ENCODE assay signal across 24 mouse cellular contexts in the genomic region with DNA sequence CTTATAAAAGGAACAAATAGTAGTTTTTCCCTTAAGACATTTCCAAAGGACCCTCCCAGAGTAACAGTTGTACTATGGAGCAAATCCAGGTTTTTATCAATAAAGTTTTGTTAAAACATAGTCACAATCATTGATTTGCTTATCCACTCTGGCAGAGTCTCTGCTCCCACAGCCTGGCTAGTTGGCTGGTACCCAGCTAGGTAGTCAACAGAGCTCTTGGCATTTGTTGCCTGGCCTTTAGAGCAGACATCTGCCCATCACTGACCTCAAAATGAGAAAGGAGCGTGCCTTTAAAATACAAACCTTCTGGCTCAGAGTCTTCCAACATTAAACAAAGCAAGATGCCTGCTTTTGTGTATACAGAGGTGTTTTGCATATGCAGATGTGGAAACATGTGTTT.
A peak's percentile ranks its signal among the peaks of the same experiment; 100 is the strongest.
DNase-seq lines count a peak whose midpoint lies in the region; ATAC-seq and TF ChIP-seq lines count a peak whose summit lies in the region.
"Had no signal": no experiment of that assay in that cellular context is flagged by ENCODE, and none has a peak within 500 bp of the region (broad histone marks: within the 10 kb centered on the region; RNA-seq: fewer than 3 reads in every experiment).

No protein-coding gene starts in this region.

- H3K27ac ChIP-seq in cerebellum, adult 2 months (ENCODE audit: insufficient read depth, low read length), result no peak overlapping the region
- H3K27ac ChIP-seq in kidney, embryonic 16.5 days (ENCODE audit: low read length), result no peak overlapping the region
- H3K27ac ChIP-seq: embryonic facial prominence, embryonic 13.5 days; forebrain, embryonic 12.5 days; heart, adult 2 months; heart, embryonic 15.5 days; hindbrain, embryonic 13.5 days; hindbrain, postnatal 0 days; intestine, embryonic 15.5 days had no signal

- peaks cover 45% of the 10 kb centered on the region for H3K4me1 ChIP-seq in cerebellum, adult 2 months (ENCODE audit: control insufficient read depth, insufficient read depth, low read length)
- no peaks in the 10 kb centered on the region for H3K4me1 ChIP-seq in kidney, embryonic 16.5 days (ENCODE audit: insufficient read depth, low read length)
- H3K4me1 ChIP-seq: heart, embryonic 15.5 days; intestine, embryonic 15.5 days had no signal

- no peak overlapping the region for H3K4me2 ChIP-seq in kidney, embryonic 16.5 days (replicated peaks; ENCODE audit: low read depth, low read length)
- H3K4me2 ChIP-seq: embryonic facial prominence, embryonic 13.5 days; forebrain, embryonic 12.5 days; heart, embryonic 11.5 days; heart, embryonic 15.5 days; hindbrain, embryonic 13.5 days; intestine, embryonic 15.5 days had no signal

- DNase-seq in cerebellum, adult 11 months, result peak; percentile 56
- DNase-seq in cerebellum, adult 2 months, result peak; percentile 57 to 80
- DNase-seq in cerebellum, postnatal 10 days, result peak; percentile 73 to 78
- DNase-seq in thymus, postnatal 10 days (ENCODE audit: low spot score in 2 of 2), result no peak
- DNase-seq: adrenal gland, adult 8-10 months; adrenal gland, postnatal 36 days; B cell, adult 2 months; gastrocnemius, postnatal 10 days; heart, adult 2 months; heart, postnatal 14 days; kidney, adult 18-20 months had no signal

- H3K27me3 ChIP-seq in cerebellum, adult 2 months (ENCODE audit: control insufficient read depth, insufficient read depth, low read length), result no peaks in the 10 kb centered on the region
- H3K27me3 ChIP-seq in kidney, embryonic 16.5 days (ENCODE audit: insufficient read depth, low read length), result no peaks in the 10 kb centered on the region
- H3K27me3 ChIP-seq: embryonic facial prominence, embryonic 13.5 days; forebrain, embryonic 12.5 days; heart, embryonic 15.5 days; hindbrain, embryonic 13.5 days; intestine, embryonic 15.5 days had no signal

- no peak overlapping the region for H3K9ac ChIP-seq in kidney, embryonic 16.5 days (replicated peaks; ENCODE audit: low read length)
- H3K9ac ChIP-seq: embryonic facial prominence, embryonic 13.5 days; forebrain, embryonic 12.5 days; heart, embryonic 15.5 days; hindbrain, embryonic 13.5 days; intestine, embryonic 15.5 days had no signal

- no peaks in the 10 kb centered on the region for H3K9me3 ChIP-seq in kidney, embryonic 16.5 days (ENCODE audit: low read length)
- H3K9me3 ChIP-seq: embryonic facial prominence, embryonic 13.5 days; forebrain, embryonic 12.5 days; heart, embryonic 15.5 days; hindbrain, embryonic 13.5 days; intestine, embryonic 15.5 days had no signal

- TF ChIP-seq POLR2A in cerebellum, adult 2 months (IDR thresholded peaks at IDR 0.05; ENCODE audit: borderline replicate concordance, insufficient read depth, low read length), result no peak

- ATAC-seq in cerebellum, adult (ENCODE audit: insufficient number of reproducible peaks, low FRiP score, low TSS enrichment), result no peak
- no peak for ATAC-seq in kidney, embryonic 16.5 days (ENCODE audit: low FRiP score, low TSS enrichment)
- ATAC-seq in megakaryocyte, adult 5-6 weeks (ENCODE audit: poor library complexity, severe bottlenecking), result no peak
- ATAC-seq: CD4-positive, CD25-positive, alpha-beta regulatory T cell, adult 4 months; forebrain, embryonic 16.5 days; hindbrain, postnatal 0 days; intestine, embryonic 15.5 days had no signal

- 9% methylated on average over 1 of the region's 1 CpGs for WGBS in cerebellum, adult 2 months
- WGBS in kidney, embryonic 16.5 days, result 98% methylated on average over 1 of the region's 1 CpGs

- no peak for TF ChIP-seq CTCF in cerebellum, adult 2 months (IDR thresholded peaks at IDR 0.05; ENCODE audit: borderline replicate concordance, insufficient read depth, low read depth, low read length)

- H3K4me3 ChIP-seq in cerebellum, adult 2 months (replicated peaks; ENCODE audit: insufficient read depth, low read depth, low read length), result no peak overlapping the region
- H3K4me3 ChIP-seq in kidney, embryonic 16.5 days (ENCODE audit: low read length), result no peak overlapping the region
- H3K4me3 ChIP-seq: embryonic facial prominence, embryonic 13.5 days; forebrain, embryonic 12.5 days; heart, adult 2 months; heart, embryonic 15.5 days; hindbrain, embryonic 13.5 days; intestine, embryonic 15.5 days had no signal

- H3K36me3 ChIP-seq in kidney, embryonic 16.5 days (ENCODE audit: insufficient read depth, low read length), result no peaks in the 10 kb centered on the region
- H3K36me3 ChIP-seq: embryonic facial prominence, embryonic 13.5 days; forebrain, embryonic 12.5 days; G1E; heart, embryonic 15.5 days; hindbrain, embryonic 13.5 days; intestine, embryonic 15.5 days had no signal

Comparison
In these comparisons a context has a peak if more than half of its experiments do, and no peak if none do; other contexts are left out.
1. DNase-seq: peak in cerebellum, adult 11 months (single experiment), cerebellum, adult 2 months (2 of 2) and cerebellum, postnatal 10 days (2 of 2); none in thymus, postnatal 10 days (0 of 2).